Mouse (Mus musculus): Measurements from ENCODE around the gene Bmper. TPM values are rescaled to one million over a fixed set of nuclear protein-coding genes. Genes with fewer than 3 reads are reported as not detected.
A peak's percentile ranks its signal among the peaks of the same experiment; 100 is the strongest.

Gene Bmper
- polyA plus RNA-seq (2012; rRNA removed) (0.08 and 0.16 TPM in 2 replicates), polyA plus RNA-seq (2014; fragmentation: Nextera tagmentation; extraction: Ambion mirVana) (0.11 and 0.18 TPM in 2 replicates)

- Histone ChIP-seq H3K9ac (replicated peaks) (no peak within 1 kb of the TSS), H3K9me3 (ENCODE audit: control insufficient read depth, low read length) (no peaks in the 10 kb centered on the region), H3K4me3 (ENCODE audit: insufficient read depth in 1 of 2, low read depth in 2 of 2, low read length in 2 of 2) (peak within 1 kb of the TSS; percentile 38 to 41), H3K4me2 (ENCODE audit: low read depth) (peak within 1 kb of the TSS; percentile 59), H3K27me3 (ENCODE audit: control insufficient read depth, insufficient read depth, low read length) (peaks cover 40% of the 10 kb centered on the region), H3K4me1 (replicated peaks; ENCODE audit: control insufficient read depth in 2 of 2, insufficient read depth in 2 of 2, low read length in 1 of 2) (no peaks in the 10 kb centered on the region), H3K36me3 (replicated peaks; ENCODE audit: control insufficient read depth, insufficient read depth, low read depth) (no peaks in the 10 kb centered on the region), H3K27ac (no peak within 1 kb of the TSS)
- ATAC-seq (ENCODE audit: insufficient read depth) (peak; percentile 45; the same call in 1 of the 2 replicates), DNase-seq (ENCODE audit: low read depth in 3 of 3, low spot score in 3 of 3) (no peak)
- TF ChIP-seq EP300 (IDR thresholded peaks at IDR 0.05; ENCODE audit: low read depth) (no peak), CTCF (IDR thresholded peaks at IDR 0.05; ENCODE audit: low read depth) (no peak)
- WGBS (ENCODE audit: insufficient replicate concordance) = under 1% methylated on average over 80 of the region's 86 CpGs
These were observed at the start of gene Bmper for GRCm38 (mm10) chr9:23222841-23223548. Bmper (plus strand) TSS chr9:23223076.

DNA sequence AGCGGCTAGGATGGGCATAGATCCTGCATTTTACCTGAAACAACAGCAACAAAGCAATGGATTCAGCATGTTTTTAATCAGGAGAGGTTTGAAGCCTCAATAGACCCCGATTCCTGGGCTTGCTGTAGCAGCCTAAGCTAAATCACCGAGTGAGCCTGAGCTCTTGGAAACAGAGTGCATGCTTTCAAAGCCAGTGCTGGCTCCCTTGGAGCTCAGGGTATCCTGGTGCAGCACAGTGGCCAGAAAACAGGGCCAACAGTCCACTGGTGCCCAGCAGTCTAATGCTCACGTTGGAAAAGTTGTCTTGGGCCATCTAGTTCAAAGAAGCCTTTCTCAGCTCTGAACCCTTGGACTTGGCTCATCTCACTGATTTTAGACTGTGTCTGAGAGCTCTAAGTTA lies 45.4 kb upstream of the Bmper start:
- no peak overlapping the region for H3K9ac ChIP-seq (replicated peaks)
- no peaks in the 10 kb centered on the region for H3K4me1 ChIP-seq (replicated peaks; ENCODE audit: control insufficient read depth in 2 of 2, insufficient read depth in 2 of 2, low read length in 1 of 2)
- H3K36me3 ChIP-seq (replicated peaks; ENCODE audit: control insufficient read depth, insufficient read depth, low read depth) = no peaks in the 10 kb centered on the region
- H3K27ac ChIP-seq = no peak overlapping the region
- H3K4me3 ChIP-seq (ENCODE audit: insufficient read depth in 1 of 2, low read depth in 2 of 2, low read length in 2 of 2) = no peak overlapping the region
- no peaks in the 10 kb centered on the region for H3K9me3 ChIP-seq (ENCODE audit: control insufficient read depth, low read length)
- DNase-seq (ENCODE audit: low read depth in 3 of 3, low spot score in 3 of 3) (no peak), ATAC-seq (ENCODE audit: insufficient read depth) (no peak)
- no peak overlapping the region for H3K4me2 ChIP-seq (ENCODE audit: low read depth)
- 51% methylated on average over 4 of the region's 4 CpGs for WGBS (ENCODE audit: insufficient replicate concordance)
- no peaks in the 10 kb centered on the region for H3K27me3 ChIP-seq (ENCODE audit: control insufficient read depth, insufficient read depth, low read length)
- TF ChIP-seq EP300 (IDR thresholded peaks at IDR 0.05; ENCODE audit: low read depth) (no peak), CTCF (IDR thresholded peaks at IDR 0.05; ENCODE audit: low read depth) (no peak)

- Histone ChIP-seq H3K27me3 (ENCODE audit: control insufficient read depth, insufficient read depth, low read length) (no peaks in the 10 kb centered on the region), H3K9ac (replicated peaks) (no peak overlapping the region), H3K36me3 (replicated peaks; ENCODE audit: control insufficient read depth, insufficient read depth, low read depth) (no peaks in the 10 kb centered on the region), H3K4me3 (ENCODE audit: insufficient read depth in 1 of 2, low read depth in 2 of 2, low read length in 2 of 2) (no peak overlapping the region), H3K4me2 (ENCODE audit: low read depth) (no peak overlapping the region), H3K27ac (no peak overlapping the region), H3K9me3 (ENCODE audit: control insufficient read depth, low read length) (no peaks in the 10 kb centered on the region), H3K4me1 (replicated peaks; ENCODE audit: control insufficient read depth in 2 of 2, insufficient read depth in 2 of 2, low read length in 1 of 2) (no peaks in the 10 kb centered on the region)
- DNase-seq (ENCODE audit: low read depth in 3 of 3, low spot score in 3 of 3) (no peak), ATAC-seq (ENCODE audit: insufficient read depth) (no peak)
- WGBS (ENCODE audit: insufficient replicate concordance) = 52% methylated on average over 4 of the region's 4 CpGs
- TF ChIP-seq CTCF (IDR thresholded peaks at IDR 0.05; ENCODE audit: low read depth) (no peak), EP300 (IDR thresholded peaks at IDR 0.05; ENCODE audit: low read depth) (no peak)
These were observed 35.7 kb upstream of the Bmper start for GRCm38 (mm10) chr9:23187181-23187580.

DNA sequence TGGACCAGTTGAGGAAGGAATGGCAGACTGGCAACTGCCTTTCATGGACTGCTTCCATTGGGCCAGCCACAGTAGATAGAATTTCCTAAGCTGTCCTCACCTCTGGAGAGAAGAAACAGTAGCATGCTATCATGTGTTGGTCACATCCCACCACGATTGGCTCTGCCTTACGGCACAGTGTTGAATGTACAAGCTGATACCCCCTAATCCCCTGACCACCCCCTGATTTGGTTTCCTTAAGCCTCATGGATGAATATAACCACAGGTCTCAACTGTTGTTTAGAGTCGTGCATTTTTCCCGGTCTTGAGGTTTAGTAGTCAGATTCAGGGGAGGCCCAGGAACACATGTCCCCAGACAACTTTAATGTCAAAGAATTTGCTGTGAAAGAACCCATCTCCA lies 34.7 kb upstream of the Bmper start:
- Histone ChIP-seq H3K4me1 (replicated peaks; ENCODE audit: control insufficient read depth in 2 of 2, insufficient read depth in 2 of 2, low read length in 1 of 2) (no peaks in the 10 kb centered on the region), H3K36me3 (replicated peaks; ENCODE audit: control insufficient read depth, insufficient read depth, low read depth) (no peaks in the 10 kb centered on the region), H3K4me3 (ENCODE audit: insufficient read depth in 1 of 2, low read depth in 2 of 2, low read length in 2 of 2) (no peak overlapping the region), H3K4me2 (ENCODE audit: low read depth) (no peak overlapping the region), H3K9me3 (ENCODE audit: control insufficient read depth, low read length) (no peaks in the 10 kb centered on the region), H3K27ac (no peak overlapping the region), H3K27me3 (ENCODE audit: control insufficient read depth, insufficient read depth, low read length) (no peaks in the 10 kb centered on the region), H3K9ac (replicated peaks) (no peak overlapping the region)
- TF ChIP-seq CTCF (IDR thresholded peaks at IDR 0.05; ENCODE audit: low read depth) = no peak
- no peak for TF ChIP-seq EP300 (IDR thresholded peaks at IDR 0.05; ENCODE audit: low read depth)
- 59% methylated on average over 4 of the region's 4 CpGs for WGBS (ENCODE audit: insufficient replicate concordance)
- DNase-seq (ENCODE audit: low read depth in 3 of 3, low spot score in 3 of 3) (no peak), ATAC-seq (ENCODE audit: insufficient read depth) (no peak)

GRCm38 (mm10) chr9:23190950-23191349 lies 31.9 kb upstream of the Bmper start:
- Histone ChIP-seq H3K9ac (replicated peaks) (no peak overlapping the region), H3K36me3 (replicated peaks; ENCODE audit: control insufficient read depth, insufficient read depth, low read depth) (no peaks in the 10 kb centered on the region), H3K9me3 (ENCODE audit: control insufficient read depth, low read length) (no peaks in the 10 kb centered on the region), H3K4me2 (ENCODE audit: low read depth) (no peak overlapping the region), H3K27me3 (ENCODE audit: control insufficient read depth, insufficient read depth, low read length) (no peaks in the 10 kb centered on the region), H3K4me3 (ENCODE audit: insufficient read depth in 1 of 2, low read depth in 2 of 2, low read length in 2 of 2) (no peak overlapping the region), H3K4me1 (replicated peaks; ENCODE audit: control insufficient read depth in 2 of 2, insufficient read depth in 2 of 2, low read length in 1 of 2) (no peaks in the 10 kb centered on the region), H3K27ac (no peak overlapping the region)
- TF ChIP-seq CTCF (IDR thresholded peaks at IDR 0.05; ENCODE audit: low read depth) (no peak), EP300 (IDR thresholded peaks at IDR 0.05; ENCODE audit: low read depth) (no peak)
- WGBS (ENCODE audit: insufficient replicate concordance) = 43% methylated on average over 1 of the region's 1 CpGs
- ATAC-seq (ENCODE audit: insufficient read depth) (no peak), DNase-seq (ENCODE audit: low read depth in 3 of 3, low spot score in 3 of 3) (no peak)
